Mouse (Mus musculus): ENCODE results near the gene AW551984. TPM values are rescaled to one million over a fixed set of nuclear protein-coding genes. Genes with fewer than 3 reads are reported as not detected.
A peak's percentile ranks its signal among the peaks of the same experiment; 100 is the strongest.

Gene AW551984
- polyA plus RNA-seq, 1 experiment from 2014 or later = 20.1 TPM

GRCm38 (mm10) chr9:39602536-39603332, 1.5 kb downstream of the AW551984 start:
- Histone ChIP-seq H3K9me3 (no peaks in the 10 kb centered on the region), H3K4me1 (replicated peaks) (no peaks in the 10 kb centered on the region), H3K4me3 (replicated peaks) (peak overlapping the region; percentile 32), H3K27ac (no peak overlapping the region), H3K36me3 (no peaks in the 10 kb centered on the region), H3K27me3 (replicated peaks) (no peaks in the 10 kb centered on the region), H3K4me2 (replicated peaks) (peak overlapping the region; percentile 77), H3K9ac (no peak overlapping the region)
- under 1% methylated on average over 19 of the region's 19 CpGs for WGBS
- peak; percentile 80 for ATAC-seq

GRCm38 (mm10) chr9:39577050-39577449, 27.2 kb downstream of the AW551984 start:
- H3K9ac ChIP-seq = no peak overlapping the region
- WGBS = 85% methylated on average over 5 of the region's 5 CpGs

GRCm38 (mm10) chr9:39575469-39575868, 28.7 kb downstream of the AW551984 start, which contains the start of gene Olfr959:
Olfr959 (minus strand) TSS chr9:39575569.
- H3K4me1 ChIP-seq (replicated peaks) = no peaks in the 10 kb centered on the region
- WGBS = 82% methylated on average over 3 of the region's 3 CpGs
- ATAC-seq = no peak
- H3K36me3 ChIP-seq = no peaks in the 10 kb centered on the region
- H3K9ac ChIP-seq = no peak within 1 kb of the TSS
- H3K4me2 ChIP-seq (replicated peaks) = no peak within 1 kb of the TSS
- H3K9me3 ChIP-seq = no peaks in the 10 kb centered on the region
- no peak within 1 kb of the TSS for H3K27ac ChIP-seq
- H3K4me3 ChIP-seq (replicated peaks) = no peak within 1 kb of the TSS
- no peaks in the 10 kb centered on the region for H3K27me3 ChIP-seq (replicated peaks)

More at GRCm38 (mm10) chr9:39577050-39577449, 27.2 kb downstream of the AW551984 start:
- Histone ChIP-seq H3K4me2 (replicated peaks) (no peak overlapping the region), H3K36me3 (no peaks in the 10 kb centered on the region), H3K4me3 (replicated peaks) (no peak overlapping the region), H3K9me3 (no peaks in the 10 kb centered on the region), H3K27ac (no peak overlapping the region), H3K4me1 (replicated peaks) (no peaks in the 10 kb centered on the region), H3K27me3 (replicated peaks) (no peaks in the 10 kb centered on the region)
- ATAC-seq = no peak

GRCm38 (mm10) chr9:39558349-39558647, 45.9 kb downstream of the AW551984 start:
- H3K9ac ChIP-seq = no peak overlapping the region
- ATAC-seq = no peak
- no peak overlapping the region for H3K27ac ChIP-seq
- H3K9me3 ChIP-seq = no peaks in the 10 kb centered on the region
- no peak overlapping the region for H3K4me2 ChIP-seq (replicated peaks)
- no peaks in the 10 kb centered on the region for H3K4me1 ChIP-seq (replicated peaks)
- H3K27me3 ChIP-seq (replicated peaks) = no peaks in the 10 kb centered on the region
- no peak overlapping the region for H3K4me3 ChIP-seq (replicated peaks)
- H3K36me3 ChIP-seq = no peaks in the 10 kb centered on the region

GRCm38 (mm10) chr9:39557529-39558348, 46.5 kb downstream of the AW551984 start:
- H3K4me3 ChIP-seq (replicated peaks) = no peak overlapping the region
- no peaks in the 10 kb centered on the region for H3K36me3 ChIP-seq
- no peak overlapping the region for H3K9ac ChIP-seq
- H3K4me1 ChIP-seq (replicated peaks) = no peaks in the 10 kb centered on the region
- no peak overlapping the region for H3K27ac ChIP-seq
- ATAC-seq = no peak
- no peaks in the 10 kb centered on the region for H3K9me3 ChIP-seq
- H3K27me3 ChIP-seq (replicated peaks) = no peaks in the 10 kb centered on the region
- H3K4me2 ChIP-seq (replicated peaks) = no peak overlapping the region
- WGBS = 58% methylated on average over 3 of the region's 3 CpGs

- Histone ChIP-seq H3K27me3 (replicated peaks) (no peaks in the 10 kb centered on the region), H3K9ac (no peak within 1 kb of the TSS), H3K36me3 (no peaks in the 10 kb centered on the region), H3K27ac (no peak within 1 kb of the TSS), H3K4me1 (replicated peaks) (no peaks in the 10 kb centered on the region), H3K4me3 (replicated peaks) (no peak within 1 kb of the TSS), H3K4me2 (replicated peaks) (no peak within 1 kb of the TSS), H3K9me3 (no peaks in the 10 kb centered on the region)
- 64% methylated on average over 2 of the region's 2 CpGs for WGBS
- no peak for ATAC-seq
These were observed 50.3 kb downstream of the AW551984 start, which contains the start of gene Olfr958 for GRCm38 (mm10) chr9:39553946-39554345. Olfr958 (minus strand) TSS chr9:39554054.

GRCm38 (mm10) chr9:39550806-39551205, 53.4 kb downstream of the AW551984 start:
- Histone ChIP-seq H3K27ac (no peak overlapping the region), H3K9me3 (no peaks in the 10 kb centered on the region), H3K4me2 (replicated peaks) (no peak overlapping the region), H3K4me1 (replicated peaks) (no peaks in the 10 kb centered on the region), H3K36me3 (no peaks in the 10 kb centered on the region), H3K4me3 (replicated peaks) (no peak overlapping the region), H3K9ac (no peak overlapping the region), H3K27me3 (replicated peaks) (no peaks in the 10 kb centered on the region)
- no peak for ATAC-seq
- 66% methylated on average over 5 of the region's 5 CpGs for WGBS

Other genes starting within 250 kb of the AW551984 start
- gene Olfr951, start 217.0 kb downstream of the AW551984 start, polyA plus RNA-seq (2015; fragmentation: Nextera tagmentation; extraction: Ambion mirVana) = not detected in 2 replicates
- not detected in 2 replicates for gene Olfr952, start 177.3 kb downstream of the AW551984 start, polyA plus RNA-seq (2015; fragmentation: Nextera tagmentation; extraction: Ambion mirVana)
- gene Olfr954, start 147.7 kb downstream of the AW551984 start, polyA plus RNA-seq (2015; fragmentation: Nextera tagmentation; extraction: Ambion mirVana) = not detected in 2 replicates
- not detected in 2 replicates for gene Olfr955, start 132.5 kb downstream of the AW551984 start, polyA plus RNA-seq (2015; fragmentation: Nextera tagmentation; extraction: Ambion mirVana)
- gene Olfr44, start 110.4 kb downstream of the AW551984 start, polyA plus RNA-seq (2015; fragmentation: Nextera tagmentation; extraction: Ambion mirVana) = not detected in 2 replicates
- gene Olfr957, start 88.6 kb downstream of the AW551984 start, polyA plus RNA-seq (2015; fragmentation: Nextera tagmentation; extraction: Ambion mirVana) = not detected in 2 replicates
- gene Olfr958, start 50.3 kb downstream of the AW551984 start, polyA plus RNA-seq (2015; fragmentation: Nextera tagmentation; extraction: Ambion mirVana) = not detected in 2 replicates
- gene Olfr959, start 28.8 kb downstream of the AW551984 start, polyA plus RNA-seq (2015; fragmentation: Nextera tagmentation; extraction: Ambion mirVana) = not detected in 2 replicates
- gene Olfr148, start 6.3 kb upstream of the AW551984 start, polyA plus RNA-seq (2015; fragmentation: Nextera tagmentation; extraction: Ambion mirVana) = not detected in 2 replicates
- gene Olfr960, start 17.0 kb upstream of the AW551984 start, polyA plus RNA-seq (2015; fragmentation: Nextera tagmentation; extraction: Ambion mirVana) = not detected in 2 replicates
- gene Olfr961, start 40.7 kb upstream of the AW551984 start, polyA plus RNA-seq (2015; fragmentation: Nextera tagmentation; extraction: Ambion mirVana) = not detected in 2 replicates
- gene Olfr963, start 62.8 kb upstream of the AW551984 start, polyA plus RNA-seq (2015; fragmentation: Nextera tagmentation; extraction: Ambion mirVana) = not detected in 2 replicates
- gene Olfr149, start 102.7 kb upstream of the AW551984 start, polyA plus RNA-seq (2015; fragmentation: Nextera tagmentation; extraction: Ambion mirVana) = not detected in 2 replicates
- gene Olfr965, start 107.0 kb upstream of the AW551984 start, polyA plus RNA-seq (2015; fragmentation: Nextera tagmentation; extraction: Ambion mirVana) = not detected in 2 replicates
- gene Olfr150, start 126.6 kb upstream of the AW551984 start, polyA plus RNA-seq (2015; fragmentation: Nextera tagmentation; extraction: Ambion mirVana) = not detected in 2 replicates
- not detected in 2 replicates for gene Olfr967, start 141.8 kb upstream of the AW551984 start, polyA plus RNA-seq (2015; fragmentation: Nextera tagmentation; extraction: Ambion mirVana)
- gene Olfr968, start 178.8 kb upstream of the AW551984 start, polyA plus RNA-seq (2015; fragmentation: Nextera tagmentation; extraction: Ambion mirVana) = not detected in 2 replicates
- not detected in 2 replicates for gene Olfr969, start 186.5 kb upstream of the AW551984 start, polyA plus RNA-seq (2015; fragmentation: Nextera tagmentation; extraction: Ambion mirVana)
- gene Olfr970, start 204.5 kb upstream of the AW551984 start, polyA plus RNA-seq (2015; fragmentation: Nextera tagmentation; extraction: Ambion mirVana) = not detected in 2 replicates
- gene Olfr971, start 232.5 kb upstream of the AW551984 start, polyA plus RNA-seq (2015; fragmentation: Nextera tagmentation; extraction: Ambion mirVana) = not detected in 2 replicates

Data from intestine, embryonic 15.5 days (tissue).